Mouse (Mus musculus): ENCODE results near the gene Usp19. TPM values are rescaled to one million over a fixed set of nuclear protein-coding genes. Genes with fewer than 3 reads are reported as not detected.

Gene Usp19
- polyA plus RNA-seq, 1 experiment from 2014 or later = 49.5 TPM

DNA sequence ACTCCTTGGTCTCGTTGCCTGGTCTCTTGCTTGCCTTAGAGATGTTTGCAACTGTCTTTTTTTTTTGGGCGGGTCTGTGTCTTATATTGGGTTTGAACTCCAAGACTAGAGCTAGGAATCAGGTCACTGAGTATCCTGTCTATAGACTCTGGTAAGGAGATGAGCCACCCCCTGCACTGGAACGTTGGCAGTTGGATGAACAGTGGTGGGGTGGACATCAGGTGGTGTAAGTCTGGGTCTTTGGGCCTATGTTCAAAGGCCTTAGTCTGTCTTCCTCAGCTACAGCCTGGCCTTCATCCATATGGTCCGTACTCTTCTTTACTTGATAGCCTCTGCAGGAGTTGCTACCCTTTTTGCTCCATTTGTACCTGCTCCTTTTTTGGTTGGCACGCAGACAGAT, 28.7 kb upstream of the Usp19 start:
- peak overlapping the region; percentile 94 for H3K27ac ChIP-seq (ENCODE audit: low read length)
- H3K27me3 ChIP-seq (ENCODE audit: control insufficient read depth, insufficient read depth, low read length) = no peaks in the 10 kb centered on the region
- peak overlapping the region; percentile 86 for H3K4me3 ChIP-seq (replicated peaks; ENCODE audit: low read length)
- no peaks in the 10 kb centered on the region for H3K9me3 ChIP-seq (replicated peaks; ENCODE audit: control insufficient read depth, low read length)
- ATAC-seq (ENCODE audit: insufficient read depth, low FRiP score) = no peak
- H3K36me3 ChIP-seq (ENCODE audit: control insufficient read depth, insufficient read depth, low read length) = peaks cover 14% of the 10 kb centered on the region
- H3K4me1 ChIP-seq (ENCODE audit: control insufficient read depth, insufficient read depth, low read length) = peaks cover 20% of the 10 kb centered on the region
- H3K9ac ChIP-seq (ENCODE audit: low read length) = peak overlapping the region; percentile 95
- WGBS = 67% methylated on average over 5 of the region's 5 CpGs
- peak overlapping the region; percentile 80 for H3K4me2 ChIP-seq (ENCODE audit: low read depth, low read length)

DNA sequence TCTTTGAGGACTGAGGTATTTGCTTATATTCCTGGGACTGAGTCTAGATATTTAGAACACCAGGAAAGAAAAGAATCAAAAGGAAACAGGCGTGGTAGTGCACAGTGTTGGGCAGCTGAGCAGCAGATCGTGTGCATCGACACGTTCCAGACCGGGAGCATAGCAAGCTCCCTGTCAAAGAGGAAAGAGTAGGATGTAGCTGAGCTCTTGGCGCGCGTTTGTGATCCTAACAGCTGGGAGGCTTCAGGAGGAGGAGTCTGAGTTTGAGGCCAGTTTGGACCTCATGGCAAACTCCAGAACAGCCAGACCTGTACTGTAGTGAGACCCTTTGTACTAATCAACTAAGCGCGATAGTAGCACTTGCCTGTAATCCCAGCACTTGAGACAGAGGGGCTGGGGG, 28.2 kb upstream of the Usp19 start:
- Histone ChIP-seq H3K27ac (ENCODE audit: low read length) (peak overlapping the region; percentile 94), H3K36me3 (ENCODE audit: control insufficient read depth, insufficient read depth, low read length) (peaks cover 14% of the 10 kb centered on the region), H3K4me1 (ENCODE audit: control insufficient read depth, insufficient read depth, low read length) (peaks cover 20% of the 10 kb centered on the region), H3K9me3 (replicated peaks; ENCODE audit: control insufficient read depth, low read length) (no peaks in the 10 kb centered on the region), H3K4me2 (ENCODE audit: low read depth, low read length) (peak overlapping the region; percentile 80), H3K27me3 (ENCODE audit: control insufficient read depth, insufficient read depth, low read length) (no peaks in the 10 kb centered on the region), H3K9ac (ENCODE audit: low read length) (peak overlapping the region; percentile 95; the same call in 1 of the 2 replicates), H3K4me3 (replicated peaks; ENCODE audit: low read length) (peak overlapping the region; percentile 86)
- peak; percentile 86 for ATAC-seq (ENCODE audit: insufficient read depth, low FRiP score)
- WGBS = 38% methylated on average over 10 of the region's 10 CpGs

DNA sequence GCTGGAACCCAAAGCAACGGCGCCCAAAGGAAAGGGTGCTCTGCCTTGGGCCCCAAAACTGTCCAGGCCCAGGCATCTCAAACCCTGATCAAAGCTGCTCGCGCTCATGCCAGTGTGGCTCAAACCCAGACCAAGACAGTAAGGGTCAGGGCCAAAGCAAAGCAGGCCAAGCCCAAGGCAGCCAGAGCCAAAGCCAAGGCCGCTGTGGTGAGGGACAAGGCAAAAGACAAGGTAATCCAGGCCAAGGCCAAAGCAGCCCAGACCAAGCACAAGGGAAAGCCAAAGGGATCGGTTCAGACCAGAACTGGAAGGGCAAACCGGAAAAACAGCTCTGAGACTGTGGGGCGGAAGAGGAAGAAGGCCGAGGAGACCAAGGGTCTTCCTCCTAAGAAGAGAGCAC, 26.7 kb upstream of the Usp19 start:
- 0 out of 2 replicates have a peak overlapping the region, but pooled peaks have one; percentile 19 for H3K9ac ChIP-seq (ENCODE audit: low read length)
- peaks cover 14% of the 10 kb centered on the region for H3K36me3 ChIP-seq (ENCODE audit: control insufficient read depth, insufficient read depth, low read length)
- H3K4me1 ChIP-seq (ENCODE audit: control insufficient read depth, insufficient read depth, low read length) = peaks cover 20% of the 10 kb centered on the region
- no peak overlapping the region for H3K4me3 ChIP-seq (replicated peaks; ENCODE audit: low read length)
- no peak overlapping the region for H3K4me2 ChIP-seq (ENCODE audit: low read depth, low read length)
- no peak for ATAC-seq (ENCODE audit: insufficient read depth, low FRiP score)
- no peaks in the 10 kb centered on the region for H3K27me3 ChIP-seq (ENCODE audit: control insufficient read depth, insufficient read depth, low read length)
- 93% methylated on average over 9 of the region's 9 CpGs for WGBS
- H3K9me3 ChIP-seq (replicated peaks; ENCODE audit: control insufficient read depth, low read length) = no peaks in the 10 kb centered on the region
- no peak overlapping the region for H3K27ac ChIP-seq (ENCODE audit: low read length)

DNA sequence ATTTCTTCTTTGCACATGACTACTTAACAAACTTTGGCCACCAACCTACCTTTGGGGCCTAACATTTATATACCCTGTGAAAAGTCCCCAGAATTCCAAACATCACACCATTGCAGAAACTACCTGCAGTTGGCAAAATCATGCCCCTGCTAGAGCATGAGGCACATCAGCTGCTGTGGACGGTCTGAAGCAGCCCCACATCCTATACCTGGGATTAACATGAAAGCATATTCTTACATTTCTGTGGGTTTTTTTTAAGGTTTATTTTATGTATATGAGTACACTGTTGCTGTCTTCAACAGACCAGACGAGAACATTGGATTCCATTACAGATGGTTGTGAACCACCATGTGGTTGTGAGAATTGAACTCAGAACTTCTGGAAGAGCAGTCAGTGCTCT, 24.2 kb upstream of the Usp19 start:
- no peak overlapping the region for H3K9ac ChIP-seq (ENCODE audit: low read length)
- ATAC-seq (ENCODE audit: insufficient read depth, low FRiP score) = no peak
- H3K4me2 ChIP-seq (ENCODE audit: low read depth, low read length) = no peak overlapping the region
- peaks cover 14% of the 10 kb centered on the region for H3K36me3 ChIP-seq (ENCODE audit: control insufficient read depth, insufficient read depth, low read length)
- H3K4me3 ChIP-seq (replicated peaks; ENCODE audit: low read length) = no peak overlapping the region
- H3K27ac ChIP-seq (ENCODE audit: low read length) = no peak overlapping the region
- H3K9me3 ChIP-seq (replicated peaks; ENCODE audit: control insufficient read depth, low read length) = no peaks in the 10 kb centered on the region
- peaks cover 15% of the 10 kb centered on the region for H3K4me1 ChIP-seq (ENCODE audit: control insufficient read depth, insufficient read depth, low read length)
- H3K27me3 ChIP-seq (ENCODE audit: control insufficient read depth, insufficient read depth, low read length) = no peaks in the 10 kb centered on the region
- 89% methylated on average over 2 of the region's 2 CpGs for WGBS

DNA sequence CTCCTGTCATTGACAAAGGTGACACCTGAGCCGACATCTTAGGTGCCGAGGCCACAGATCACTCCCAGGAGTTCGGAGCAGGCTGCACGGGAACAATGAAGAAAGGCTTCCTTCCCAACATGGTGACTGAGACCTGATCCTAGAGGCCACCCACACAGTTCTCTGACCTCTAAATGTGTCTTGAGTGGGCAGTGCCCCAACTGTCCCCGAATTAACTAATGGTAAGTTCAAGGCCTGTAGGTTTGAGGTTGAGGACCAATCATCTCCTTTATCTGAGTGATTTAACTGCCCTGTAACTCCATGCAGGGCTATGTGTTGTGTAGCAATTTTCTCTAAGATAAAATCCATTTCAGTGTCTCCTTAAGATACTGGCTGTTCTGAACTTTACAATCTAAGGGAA, 21.0 kb upstream of the Usp19 start:
- Histone ChIP-seq H3K9ac (ENCODE audit: low read length) (no peak overlapping the region), H3K4me3 (replicated peaks; ENCODE audit: low read length) (no peak overlapping the region), H3K36me3 (ENCODE audit: control insufficient read depth, insufficient read depth, low read length) (peaks cover under 1% of the 10 kb centered on the region; the same call in 1 of the 2 replicates), H3K4me2 (ENCODE audit: low read depth, low read length) (no peak overlapping the region), H3K9me3 (replicated peaks; ENCODE audit: control insufficient read depth, low read length) (no peaks in the 10 kb centered on the region), H3K27me3 (ENCODE audit: control insufficient read depth, insufficient read depth, low read length) (no peaks in the 10 kb centered on the region), H3K27ac (ENCODE audit: low read length) (no peak overlapping the region), H3K4me1 (ENCODE audit: control insufficient read depth, insufficient read depth, low read length) (no peaks in the 10 kb centered on the region)
- ATAC-seq (ENCODE audit: insufficient read depth, low FRiP score) = no peak
- WGBS = 55% methylated on average over 5 of the region's 5 CpGs

DNA sequence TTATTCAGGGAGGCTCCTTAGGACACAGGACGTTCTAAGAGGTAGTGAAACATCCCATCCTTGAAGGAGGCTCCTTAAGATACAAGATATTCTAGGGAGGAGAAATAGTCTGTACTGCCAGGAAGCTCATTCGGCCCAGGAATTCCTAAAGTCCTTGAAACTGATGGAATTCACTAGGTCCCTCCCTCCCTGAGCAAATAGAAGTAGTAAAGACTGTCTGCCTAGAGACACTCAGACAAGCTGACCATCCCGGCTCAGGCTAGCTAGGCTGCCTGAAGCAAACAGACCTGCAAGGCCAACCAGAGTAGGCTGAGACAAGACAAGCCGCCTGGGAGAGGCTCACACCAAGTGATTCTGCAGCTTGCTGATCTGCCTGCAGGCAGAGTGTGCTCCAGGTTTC, 20.6 kb upstream of the Usp19 start:
- no peak overlapping the region for H3K27ac ChIP-seq (ENCODE audit: low read length)
- H3K4me2 ChIP-seq (ENCODE audit: low read depth, low read length) = no peak overlapping the region
- WGBS = 59% methylated on average over 4 of the region's 4 CpGs
- no peak overlapping the region for H3K9ac ChIP-seq (ENCODE audit: low read length)
- no peak overlapping the region for H3K4me3 ChIP-seq (replicated peaks; ENCODE audit: low read length)
- no peak for ATAC-seq (ENCODE audit: insufficient read depth, low FRiP score)
- no peaks in the 10 kb centered on the region; the same call in 1 of the 2 replicates for H3K36me3 ChIP-seq (ENCODE audit: control insufficient read depth, insufficient read depth, low read length)
- no peaks in the 10 kb centered on the region for H3K9me3 ChIP-seq (replicated peaks; ENCODE audit: control insufficient read depth, low read length)
- no peaks in the 10 kb centered on the region for H3K4me1 ChIP-seq (ENCODE audit: control insufficient read depth, insufficient read depth, low read length)
- H3K27me3 ChIP-seq (ENCODE audit: control insufficient read depth, insufficient read depth, low read length) = no peaks in the 10 kb centered on the region

DNA sequence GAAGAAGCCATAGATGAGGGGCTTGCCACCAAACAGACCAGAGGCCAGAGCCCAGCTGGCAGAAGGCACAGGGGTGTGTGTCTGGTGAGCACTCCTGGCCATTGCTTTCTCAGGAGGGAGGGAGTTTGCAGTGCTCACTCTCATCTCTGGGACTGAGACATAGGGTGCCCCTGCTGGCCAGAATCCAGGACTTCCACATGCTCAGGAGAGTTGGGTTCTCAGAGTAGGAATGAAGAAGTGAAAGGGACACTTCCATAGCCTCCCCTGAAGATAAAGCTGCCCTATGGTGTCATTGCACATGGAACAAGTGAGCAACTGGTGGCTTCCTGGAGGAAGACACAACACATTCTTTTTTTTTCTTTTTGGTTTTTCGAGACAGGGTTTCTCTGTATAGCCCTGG, 15.9 kb upstream of the Usp19 start:
- no peak overlapping the region for H3K9ac ChIP-seq (ENCODE audit: low read length)
- no peak for ATAC-seq (ENCODE audit: insufficient read depth, low FRiP score)
- WGBS = 78% methylated on average over 1 of the region's 1 CpGs
- H3K36me3 ChIP-seq (ENCODE audit: control insufficient read depth, insufficient read depth, low read length) = no peaks in the 10 kb centered on the region
- H3K4me3 ChIP-seq (replicated peaks; ENCODE audit: low read length) = no peak overlapping the region
- no peak overlapping the region for H3K4me2 ChIP-seq (ENCODE audit: low read depth, low read length)
- H3K4me1 ChIP-seq (ENCODE audit: control insufficient read depth, insufficient read depth, low read length) = 0 out of 2 replicates have a peak, but pooled peaks cover 6% of the 10 kb centered on the region
- H3K27ac ChIP-seq (ENCODE audit: low read length) = no peak overlapping the region
- H3K9me3 ChIP-seq (replicated peaks; ENCODE audit: control insufficient read depth, low read length) = no peaks in the 10 kb centered on the region
- H3K27me3 ChIP-seq (ENCODE audit: control insufficient read depth, insufficient read depth, low read length) = no peaks in the 10 kb centered on the region

DNA sequence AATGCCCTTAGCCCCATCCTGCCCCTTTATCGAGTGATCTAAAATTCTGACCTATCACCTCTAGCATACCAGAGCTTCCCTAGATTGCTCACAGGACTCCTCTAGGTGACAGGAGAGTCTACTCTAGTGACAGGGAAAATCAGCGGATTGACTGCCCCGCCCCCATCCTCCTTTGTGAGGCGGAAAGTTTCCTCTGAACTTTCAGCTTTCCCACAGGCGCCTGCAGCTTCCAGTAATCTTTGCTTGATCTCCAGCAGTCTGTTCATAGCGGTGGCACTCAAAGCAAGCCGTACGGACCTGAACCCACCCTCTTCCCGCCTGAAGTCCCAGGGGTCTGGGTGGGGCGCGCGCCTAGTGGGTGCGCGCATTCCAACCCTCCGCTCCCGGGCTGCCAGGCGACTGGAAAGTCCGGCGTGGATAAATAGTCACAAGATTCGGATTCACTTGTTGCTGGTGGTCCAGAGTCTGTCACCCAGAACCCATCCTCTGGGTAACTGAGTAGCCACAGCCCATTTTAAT, 11.7 kb upstream of the Usp19 start:
- H3K27ac ChIP-seq (ENCODE audit: low read length) = peak overlapping the region; percentile 79
- peak overlapping the region; percentile 46 for H3K4me3 ChIP-seq (replicated peaks; ENCODE audit: low read length)
- H3K4me2 ChIP-seq (ENCODE audit: low read depth, low read length) = peak overlapping the region; percentile 49
- H3K4me1 ChIP-seq (ENCODE audit: control insufficient read depth, insufficient read depth, low read length) = peaks cover 14% of the 10 kb centered on the region; the same call in 1 of the 2 replicates
- H3K36me3 ChIP-seq (ENCODE audit: control insufficient read depth, insufficient read depth, low read length) = 0 out of 2 replicates have a peak, but pooled peaks cover 7% of the 10 kb centered on the region
- H3K9ac ChIP-seq (ENCODE audit: low read length) = peak overlapping the region; percentile 87
- no peaks in the 10 kb centered on the region for H3K27me3 ChIP-seq (ENCODE audit: control insufficient read depth, insufficient read depth, low read length)
- peak; percentile 84 for ATAC-seq (ENCODE audit: insufficient read depth, low FRiP score)
- H3K9me3 ChIP-seq (replicated peaks; ENCODE audit: control insufficient read depth, low read length) = no peaks in the 10 kb centered on the region
- 1% methylated on average over 20 of the region's 20 CpGs for WGBS

DNA sequence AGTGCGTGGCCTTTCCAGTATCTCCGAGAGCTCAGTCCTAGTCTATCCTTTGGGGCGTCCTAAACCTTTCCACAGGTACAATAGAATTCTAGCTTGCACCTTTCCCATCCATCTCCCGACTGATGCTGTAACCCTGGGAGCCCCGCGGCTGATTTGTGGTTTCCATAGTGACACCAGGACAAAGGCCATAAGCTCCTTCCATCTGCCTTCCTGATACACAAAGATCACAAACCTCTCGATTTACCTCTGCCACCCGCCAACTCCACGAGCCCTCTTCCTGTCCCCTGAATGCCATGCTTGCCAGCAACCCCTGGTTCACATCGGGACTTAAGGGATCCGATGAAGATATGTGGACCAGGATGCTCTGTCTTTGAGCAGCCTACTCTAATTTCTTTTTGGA, 11.2 kb upstream of the Usp19 start:
- Histone ChIP-seq H3K27me3 (ENCODE audit: control insufficient read depth, insufficient read depth, low read length) (no peaks in the 10 kb centered on the region), H3K9ac (ENCODE audit: low read length) (peak overlapping the region; percentile 87), H3K27ac (ENCODE audit: low read length) (0 out of 2 replicates have a peak overlapping the region, but pooled peaks have one; percentile 3), H3K4me3 (replicated peaks; ENCODE audit: low read length) (peak overlapping the region; percentile 46; the same call in 1 of the 2 replicates), H3K9me3 (replicated peaks; ENCODE audit: control insufficient read depth, low read length) (no peaks in the 10 kb centered on the region), H3K36me3 (ENCODE audit: control insufficient read depth, insufficient read depth, low read length) (peaks cover 11% of the 10 kb centered on the region; the same call in 1 of the 2 replicates), H3K4me2 (ENCODE audit: low read depth, low read length) (peak overlapping the region; percentile 68), H3K4me1 (ENCODE audit: control insufficient read depth, insufficient read depth, low read length) (peaks cover 14% of the 10 kb centered on the region; the same call in 1 of the 2 replicates)
- no peak for ATAC-seq (ENCODE audit: insufficient read depth, low FRiP score)
- 32% methylated on average over 11 of the region's 11 CpGs for WGBS

Data from stomach, embryonic 16.5 days (tissue).